ENCODE assay signal across 14 mouse cellular contexts in the genomic region with DNA sequence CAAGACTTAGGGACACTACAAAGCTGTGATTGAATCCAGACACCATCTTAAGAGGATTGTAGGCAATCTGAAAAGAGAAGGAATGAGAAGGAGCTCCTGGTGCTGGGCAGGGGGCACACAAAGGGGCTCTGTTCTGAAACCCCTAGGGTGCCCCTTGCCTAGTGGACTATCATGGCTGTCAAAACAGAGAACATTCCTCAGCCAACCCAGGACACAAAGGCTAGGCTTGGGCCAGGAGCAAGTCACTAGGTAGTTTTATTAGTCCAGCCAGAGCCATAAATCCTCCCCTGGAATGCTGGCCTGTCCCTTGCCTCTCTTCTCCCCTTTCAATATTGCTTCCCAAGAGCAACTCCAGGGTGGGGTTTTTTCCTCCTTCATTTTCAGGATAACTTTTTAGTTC.
DNase-seq lines count a peak whose midpoint lies in the region; ATAC-seq and TF ChIP-seq lines count a peak whose summit lies in the region.
"Had no signal": no experiment of that assay in that cellular context is flagged by ENCODE, and none has a peak within 500 bp of the region (broad histone marks: within the 10 kb centered on the region; RNA-seq: fewer than 3 reads in every experiment).

No protein-coding gene starts in this region.

- intact Hi-C loops in gastrocnemius, postnatal 14 days (cut with DNase I; ENCODE audit: low total_unique reads), result no loop called here

- H3K9me3 ChIP-seq in intestine, embryonic 15.5 days, result no peaks in the 10 kb centered on the region
- no peaks in the 10 kb centered on the region for H3K9me3 ChIP-seq in liver, postnatal 0 days (ENCODE audit: low read length)
- no peaks in the 10 kb centered on the region for H3K9me3 ChIP-seq in midbrain, embryonic 16.5 days (replicated peaks; ENCODE audit: control insufficient read depth, low read length, poor library complexity, severe bottlenecking)
- H3K9me3 ChIP-seq: midbrain, embryonic 15.5 days had no signal

- no peaks in the 10 kb centered on the region for H3K27me3 ChIP-seq in intestine, embryonic 15.5 days (replicated peaks)
- H3K27me3 ChIP-seq in liver, postnatal 0 days (ENCODE audit: insufficient read depth, low read length), result no peaks in the 10 kb centered on the region
- H3K27me3 ChIP-seq in midbrain, embryonic 16.5 days (ENCODE audit: control insufficient read depth, insufficient read depth, low read depth, low read length), result no peaks in the 10 kb centered on the region
- H3K27me3 ChIP-seq: midbrain, embryonic 15.5 days had no signal

- no peak overlapping the region for H3K9ac ChIP-seq in intestine, embryonic 15.5 days
- H3K9ac ChIP-seq in liver, postnatal 0 days (replicated peaks), result no peak overlapping the region
- H3K9ac ChIP-seq in midbrain, embryonic 16.5 days (ENCODE audit: low read depth, low read length), result no peak overlapping the region
- H3K9ac ChIP-seq: midbrain, embryonic 15.5 days had no signal

- no peak overlapping the region for H3K4me3 ChIP-seq in intestine, embryonic 15.5 days (replicated peaks)
- H3K4me3 ChIP-seq in liver, postnatal 0 days (ENCODE audit: low read depth, low read length), result no peak overlapping the region
- H3K4me3 ChIP-seq in midbrain, embryonic 16.5 days (ENCODE audit: low read depth, low read length), result no peak overlapping the region
- H3K4me3 ChIP-seq: midbrain, embryonic 15.5 days had no signal

- no peak overlapping the region for H3K4me2 ChIP-seq in intestine, embryonic 15.5 days (replicated peaks)
- no peak overlapping the region for H3K4me2 ChIP-seq in liver, postnatal 0 days (ENCODE audit: low read depth, low read length)
- H3K4me2 ChIP-seq in midbrain, embryonic 16.5 days (ENCODE audit: low read length), result no peak overlapping the region
- H3K4me2 ChIP-seq: midbrain, embryonic 15.5 days had no signal

- peak overlapping the region; percentile 61; the same call in 1 of the 2 replicates for H3K27ac ChIP-seq in intestine, embryonic 15.5 days
- H3K27ac ChIP-seq in liver, postnatal 0 days (ENCODE audit: low read depth), result no peak overlapping the region
- H3K27ac ChIP-seq in midbrain, embryonic 16.5 days (ENCODE audit: low read length), result no peak overlapping the region
- H3K27ac ChIP-seq: midbrain, embryonic 15.5 days had no signal

- peak; percentile 10 for DNase-seq in gastrocnemius, postnatal 14 days
- DNase-seq in gastrocnemius, adult 8-10 months (ENCODE audit: low spot score in 2 of 2), result no peak
- peak; percentile 64 for DNase-seq in embryo, embryonic 10 days (ENCODE audit: low spot score)
- DNase-seq in neural tube, embryonic 10.5 days (ENCODE audit: extremely low spot score, low spot score), result peak; percentile 54
- no peak for DNase-seq in liver, postnatal 0 days
- no peak for DNase-seq in T-cell, adult 2 months (ENCODE audit: low spot score)
- DNase-seq: adrenal gland, postnatal 14 days; heart, postnatal 4 days; kidney, adult 9 months; left cerebral cortex, postnatal 4 days; lung, adult 2 months had no signal

- no peak for TF ChIP-seq EP300 in liver, postnatal 0 days (IDR thresholded peaks at IDR 0.05; ENCODE audit: low read depth)

- ATAC-seq in intestine, embryonic 15.5 days, result peak; percentile 66
- no peak for ATAC-seq in liver, postnatal 0 days
- ATAC-seq in midbrain, embryonic 16.5 days, result no peak
- ATAC-seq: midbrain, embryonic 15.5 days had no signal

- no peak for TF ChIP-seq CTCF in liver, postnatal 0 days (IDR thresholded peaks at IDR 0.05; ENCODE audit: low read depth)

- H3K36me3 ChIP-seq in intestine, embryonic 15.5 days, result no peaks in the 10 kb centered on the region
- H3K36me3 ChIP-seq in liver, postnatal 0 days (replicated peaks; ENCODE audit: insufficient read depth, low read length), result no peaks in the 10 kb centered on the region
- no peaks in the 10 kb centered on the region for H3K36me3 ChIP-seq in midbrain, embryonic 16.5 days (ENCODE audit: control insufficient read depth, insufficient read depth, low read length)
- H3K36me3 ChIP-seq: midbrain, embryonic 15.5 days had no signal

- H3K4me1 ChIP-seq in intestine, embryonic 15.5 days (replicated peaks), result peaks cover 3% of the 10 kb centered on the region; the same call in 1 of the 2 replicates
- no peaks in the 10 kb centered on the region for H3K4me1 ChIP-seq in liver, postnatal 0 days (ENCODE audit: insufficient read depth)
- H3K4me1 ChIP-seq in midbrain, embryonic 16.5 days (ENCODE audit: control insufficient read depth, insufficient read depth, low read length), result no peaks in the 10 kb centered on the region
- H3K4me1 ChIP-seq: midbrain, embryonic 15.5 days had no signal

Comparison
In these comparisons a context has a peak if more than half of its experiments do, and no peak if none do; other contexts are left out.
1. DNase-seq: peak in gastrocnemius, postnatal 14 days (single experiment), embryo, embryonic 10 days (single experiment) and neural tube, embryonic 10.5 days (single experiment); none in gastrocnemius, adult 8-10 months (0 of 2), liver, postnatal 0 days (single experiment) and T-cell, adult 2 months (single experiment).